14 mouse cellular contexts compared by ENCODE assay signal in genomic region chr2:27682096-27682495, GRCm38 (mm10). TPM values are rescaled to one million over a fixed set of nuclear protein-coding genes. Genes with fewer than 3 reads are reported as not detected.
DNase-seq lines count a peak whose midpoint lies in the region; ATAC-seq and TF ChIP-seq lines count a peak whose summit lies in the region.
"Had no signal": no experiment of that assay in that cellular context is flagged by ENCODE, and none has a peak within 500 bp of the region (broad histone marks: within the 10 kb centered on the region; RNA-seq: fewer than 3 reads in every experiment).

No protein-coding gene starts in this region.

- no peak overlapping the region for H3K9ac ChIP-seq in heart, embryonic 15.5 days
- H3K9ac ChIP-seq in embryonic facial prominence, embryonic 13.5 days = peak overlapping the region; percentile 57
- peak overlapping the region; percentile 28; the same call in 1 of the 2 replicates for H3K9ac ChIP-seq in limb, embryonic 14.5 days (ENCODE audit: low read depth, low read length, severe bottlenecking)

- H3K4me1 ChIP-seq in heart, embryonic 15.5 days (replicated peaks) = peaks cover 85% of the 10 kb centered on the region
- H3K4me1 ChIP-seq in embryonic facial prominence, embryonic 13.5 days = peaks cover 89% of the 10 kb centered on the region
- peaks cover 86% of the 10 kb centered on the region for H3K4me1 ChIP-seq in limb, embryonic 14.5 days (ENCODE audit: control insufficient read depth, insufficient read depth, low read length)

- TF ChIP-seq POLR2A in limb, embryonic 14.5 days (IDR thresholded peaks at IDR 0.05; ENCODE audit: borderline replicate concordance, extremely low read depth, insufficient read depth, insufficient read length) = no peak

- no peak overlapping the region for H3K4me2 ChIP-seq in heart, embryonic 15.5 days
- H3K4me2 ChIP-seq in embryonic facial prominence, embryonic 13.5 days = no peak overlapping the region
- H3K4me2 ChIP-seq in limb, embryonic 14.5 days (replicated peaks; ENCODE audit: low read depth, low read length, severe bottlenecking) = no peak overlapping the region

- H3K4me3 ChIP-seq in heart, embryonic 15.5 days = no peak overlapping the region
- H3K4me3 ChIP-seq in embryonic facial prominence, embryonic 13.5 days = no peak overlapping the region
- no peak overlapping the region for H3K4me3 ChIP-seq in limb, embryonic 14.5 days (replicated peaks; ENCODE audit: low read length)

- no peaks in the 10 kb centered on the region for H3K27me3 ChIP-seq in heart, embryonic 15.5 days
- H3K27me3 ChIP-seq in embryonic facial prominence, embryonic 13.5 days = no peaks in the 10 kb centered on the region
- H3K27me3 ChIP-seq in limb, embryonic 14.5 days (ENCODE audit: control insufficient read depth, insufficient read depth, low read length) = no peaks in the 10 kb centered on the region

- ATAC-seq in heart, embryonic 15.5 days (replicated peaks; ENCODE audit: insufficient number of reproducible peaks, insufficient read depth, low FRiP score, low read depth) = no peak
- ATAC-seq in embryonic facial prominence, embryonic 13.5 days (ENCODE audit: insufficient number of reproducible peaks, insufficient read depth, low FRiP score, low TSS enrichment, low read depth) = no peak
- ATAC-seq in limb, embryonic 14.5 days (ENCODE audit: low FRiP score, low read depth) = no peak
- ATAC-seq in activated CD4-positive, CD25-positive, alpha-beta regulatory T cell, adult 4 months = no peak
- ATAC-seq: forebrain, embryonic 16.5 days had no signal

- H3K36me3 ChIP-seq in heart, embryonic 15.5 days = no peaks in the 10 kb centered on the region
- no peaks in the 10 kb centered on the region for H3K36me3 ChIP-seq in embryonic facial prominence, embryonic 13.5 days
- H3K36me3 ChIP-seq in limb, embryonic 14.5 days (ENCODE audit: control insufficient read depth, insufficient read depth, low read length) = no peaks in the 10 kb centered on the region

- WGBS in heart, embryonic 15.5 days = 40% methylated on average over 5 of the region's 5 CpGs
- 51% methylated on average over 5 of the region's 5 CpGs for WGBS in embryonic facial prominence, embryonic 13.5 days
- WGBS in limb, embryonic 14.5 days = 57% methylated on average over 5 of the region's 5 CpGs

- H3K27ac ChIP-seq in heart, embryonic 15.5 days = peak overlapping the region; percentile 13; the same call in 1 of the 2 replicates
- peak overlapping the region; percentile 62; the same call in 1 of the 2 replicates for H3K27ac ChIP-seq in embryonic facial prominence, embryonic 13.5 days
- H3K27ac ChIP-seq in limb, embryonic 14.5 days (replicated peaks; ENCODE audit: low read depth, low read length) = no peak overlapping the region
- H3K27ac ChIP-seq: kidney, postnatal 0 days had no signal

- peak; percentile 2 for DNase-seq in adrenal gland, adult 2 months
- no peak for DNase-seq in adrenal gland, postnatal 4 days (ENCODE audit: low spot score in 2 of 2)
- no peak for DNase-seq in heart, postnatal 25 days (ENCODE audit: low spot score)
- DNase-seq in limb, embryonic 14.5 days (ENCODE audit: low spot score) = no peak
- no peak for DNase-seq in gastrocnemius, postnatal 4 days (ENCODE audit: low spot score in 2 of 2)
- DNase-seq: adrenal gland, postnatal 36 days; cerebellum, adult 11-12 months; lung, postnatal 14 days; right cerebral cortex, postnatal 4 days had no signal

- intact Hi-C loops in heart, postnatal 25 days (cut with DNase I) = no loop called here

- no peaks in the 10 kb centered on the region for H3K9me3 ChIP-seq in heart, embryonic 15.5 days (replicated peaks)
- H3K9me3 ChIP-seq in embryonic facial prominence, embryonic 13.5 days = no peaks in the 10 kb centered on the region
- no peaks in the 10 kb centered on the region for H3K9me3 ChIP-seq in limb, embryonic 14.5 days (ENCODE audit: control insufficient read depth, low read length)

RNA-seq across cellular contexts. Expression of gene Rxra, which starts 5.9 kb away (rescaled TPM):
- total RNA-seq in adrenal gland, adult 2 months (2021) = 10 to 100 TPM; 59.4 to 71.6 TPM
- polyA plus RNA-seq in adrenal gland, adult 2 months (2012; rRNA removed) = 84.5 and 90.5 TPM in 2 replicates
- 10 to 100 TPM; 58.4 to 59.3 TPM for total RNA-seq in adrenal gland, postnatal 4 days (2021)
- polyA plus RNA-seq in heart, embryonic 15.5 days (2015; fragmentation: Nextera tagmentation; extraction: Ambion mirVana) = 6.6 and 9.5 TPM in 2 replicates
- total RNA-seq in heart, postnatal 25 days (2021) = 10 to 100 TPM; 41.5 to 45.9 TPM
- polyA plus RNA-seq in embryonic facial prominence, embryonic 13.5 days (2015; fragmentation: Nextera tagmentation; extraction: Ambion mirVana) = 16.7 and 18.7 TPM in 2 replicates
- polyA plus RNA-seq in limb, embryonic 14.5 days (2012; rRNA removed) = 56.8 and 80.3 TPM in 2 replicates
- 13.8 and 17.0 TPM in 2 replicates for polyA plus RNA-seq in limb, embryonic 14.5 days (2014; fragmentation: Nextera tagmentation; extraction: Ambion mirVana)
- total RNA-seq in gastrocnemius, postnatal 4 days (2021) = 10 to 100 TPM; 59.0 to 60.2 TPM
- polyA plus RNA-seq in activated CD4-positive, CD25-positive, alpha-beta regulatory T cell, adult 4 months (2017; shearing (Covaris generic)) = 10 to 100 TPM in 1 of 2 experiments, 1 to 10 TPM in 1; 7.7 to 11.7 TPM
